Mouse (Mus musculus) midbrain, embryonic 16.5 days (tissue): ENCODE measurements at regions not wholly inside any gene's neighbourhood (a gene's known extent, or its start where the extent isn't known, plus 50 kb on each side); places are given as distances from the start of the nearest gene placed in this dataset.

Source experiments
- ATAC-seq: fragments of 200-750 bp; cut with Nextera tagmentation; 2 replicates; pipeline ENCODE4 v1.8.0; 2017; ENCODE audit warnings: moderate TSS enrichment
- H3K27ac ChIP-seq: fragments of 300-500 bp; sonication (generic); 2 replicates; pipeline ENCODE4 v1.5.1; 2014; ENCODE audit warnings: mild to moderate bottlenecking, low read length, mixed read lengths
- H3K27me3 ChIP-seq: fragments of 300-500 bp; sonication (generic); 2 replicates; pipeline ENCODE4 v1.6.1; 2014; ENCODE audit warnings: low read depth, low read length, mixed read lengths; ENCODE audit not compliant: control insufficient read depth, insufficient read depth
- H3K36me3 ChIP-seq: fragments of 300-500 bp; sonication (generic); 2 replicates; pipeline ENCODE4 v1.6.1; 2014; ENCODE audit warnings: mild to moderate bottlenecking, low read length, moderate library complexity, mixed read lengths; ENCODE audit not compliant: control insufficient read depth, insufficient read depth
- H3K4me1 ChIP-seq: fragments of 300-500 bp; sonication (generic); 2 replicates; pipeline ENCODE4 v1.6.1; 2014; ENCODE audit warnings: mild to moderate bottlenecking, low read length, mixed read lengths; ENCODE audit not compliant: control insufficient read depth, insufficient read depth
- H3K4me2 ChIP-seq: fragments of 300-500 bp; sonication (generic); 2 replicates; pipeline ENCODE4 v1.6.1; 2014; ENCODE audit warnings: mild to moderate bottlenecking, low read length, mixed read lengths
- H3K4me3 ChIP-seq: fragments of 300-500 bp; sonication (generic); 2 replicates; pipeline ENCODE4 v1.5.1; 2014; ENCODE audit warnings: low read depth, mild to moderate bottlenecking, low read length, moderate library complexity, mixed read lengths
- H3K9ac ChIP-seq: fragments of 300-500 bp; sonication (generic); 2 replicates; pipeline ENCODE4 v1.6.1; 2014; ENCODE audit warnings: low read depth, low read length, mixed read lengths
- H3K9me3 ChIP-seq: fragments of 300-500 bp; sonication (generic); replicated peaks from 2 replicates; pipeline ENCODE4 v1.6.1; 2014; ENCODE audit warnings: mild to moderate bottlenecking, low read length, mixed read lengths; ENCODE audit not compliant: control insufficient read depth, poor library complexity, severe bottlenecking
- WGBS: fragments of 180-500 bp; shearing (Covaris S2); extraction: QIAGEN DNeasy Blood & Tissue Kit; methylation state at CpG from one replicate; pipeline ENCODE4 v1.1.7; 2014; 5-methylcytosine and 5-hydroxymethylcytosine counted together

- 0 out of 2 replicates have a peak overlapping the region, but pooled peaks have one; percentile 33 for H3K27ac ChIP-seq
- no peaks in the 10 kb centered on the region for H3K27me3 ChIP-seq
- ATAC-seq = no peak
- no peaks in the 10 kb centered on the region for H3K36me3 ChIP-seq
- no peak overlapping the region for H3K4me2 ChIP-seq
- H3K9me3 ChIP-seq = no peaks in the 10 kb centered on the region
- no peak overlapping the region for H3K4me3 ChIP-seq
- WGBS = 58% methylated on average over 5 of the region's 5 CpGs
- H3K9ac ChIP-seq = no peak overlapping the region
- H3K4me1 ChIP-seq = peaks cover 5% of the 10 kb centered on the region; the same call in 1 of the 2 replicates
Measured at GRCm38 (mm10) chr11:91098186-91098585, 410.0 kb upstream of the Tom1l1 start.

GRCm38 (mm10) chr11:91097552-91097951 lies 409.4 kb upstream of the Tom1l1 start:
- Histone ChIP-seq H3K27ac (no peak overlapping the region), H3K4me2 (no peak overlapping the region), H3K4me1 (peaks cover 5% of the 10 kb centered on the region; the same call in 1 of the 2 replicates), H3K27me3 (no peaks in the 10 kb centered on the region), H3K36me3 (no peaks in the 10 kb centered on the region), H3K9ac (no peak overlapping the region), H3K4me3 (no peak overlapping the region), H3K9me3 (no peaks in the 10 kb centered on the region)
- no peak for ATAC-seq
- WGBS = 59% methylated on average over 3 of the region's 3 CpGs

- Histone ChIP-seq H3K27ac (no peak overlapping the region), H3K27me3 (no peaks in the 10 kb centered on the region), H3K9ac (no peak overlapping the region), H3K36me3 (no peaks in the 10 kb centered on the region), H3K4me2 (no peak overlapping the region), H3K4me3 (no peak overlapping the region), H3K4me1 (peaks cover 5% of the 10 kb centered on the region; the same call in 1 of the 2 replicates), H3K9me3 (no peaks in the 10 kb centered on the region)
- 81% methylated on average over 12 of the region's 12 CpGs for WGBS
- no peak for ATAC-seq
Measured at GRCm38 (mm10) chr11:91096000-91096652, 408.0 kb upstream of the Tom1l1 start.

GRCm38 (mm10) chr11:91065365-91065764 lies 377.2 kb upstream of the Tom1l1 start:
- Histone ChIP-seq H3K4me3 (no peak overlapping the region), H3K27ac (no peak overlapping the region), H3K9ac (no peak overlapping the region), H3K27me3 (no peaks in the 10 kb centered on the region), H3K4me2 (no peak overlapping the region), H3K9me3 (no peaks in the 10 kb centered on the region), H3K36me3 (no peaks in the 10 kb centered on the region), H3K4me1 (no peaks in the 10 kb centered on the region)
- no peak for ATAC-seq
- 79% methylated on average over 6 of the region's 6 CpGs for WGBS

GRCm38 (mm10) chr11:91056966-91057597 lies 368.9 kb upstream of the Tom1l1 start:
- no peak overlapping the region for H3K27ac ChIP-seq
- 45% methylated on average over 9 of the region's 9 CpGs for WGBS

GRCm38 (mm10) chr11:91053321-91053720 lies 365.2 kb upstream of the Tom1l1 start:
- H3K36me3 ChIP-seq = no peaks in the 10 kb centered on the region
- 91% methylated on average over 2 of the region's 2 CpGs for WGBS
- H3K4me1 ChIP-seq = no peaks in the 10 kb centered on the region
- H3K4me3 ChIP-seq = no peak overlapping the region
- no peak overlapping the region for H3K4me2 ChIP-seq
- no peak overlapping the region for H3K27ac ChIP-seq
- no peaks in the 10 kb centered on the region for H3K9me3 ChIP-seq
- no peak overlapping the region for H3K9ac ChIP-seq
- no peaks in the 10 kb centered on the region for H3K27me3 ChIP-seq
- ATAC-seq = no peak

More at GRCm38 (mm10) chr11:91056966-91057597, 368.9 kb upstream of the Tom1l1 start:
- Histone ChIP-seq H3K4me3 (no peak overlapping the region), H3K27me3 (no peaks in the 10 kb centered on the region), H3K4me1 (no peaks in the 10 kb centered on the region), H3K36me3 (no peaks in the 10 kb centered on the region), H3K9me3 (no peaks in the 10 kb centered on the region), H3K4me2 (no peak overlapping the region), H3K9ac (no peak overlapping the region)
- no peak for ATAC-seq

GRCm38 (mm10) chr11:91051646-91052045 lies 363.5 kb upstream of the Tom1l1 start:
- no peak overlapping the region for H3K4me3 ChIP-seq
- no peaks in the 10 kb centered on the region for H3K9me3 ChIP-seq
- WGBS = 17% methylated on average over 3 of the region's 3 CpGs
- no peaks in the 10 kb centered on the region for H3K4me1 ChIP-seq
- no peak overlapping the region for H3K27ac ChIP-seq
- no peak for ATAC-seq
- H3K36me3 ChIP-seq = no peaks in the 10 kb centered on the region
- no peaks in the 10 kb centered on the region for H3K27me3 ChIP-seq
- H3K9ac ChIP-seq = no peak overlapping the region
- no peak overlapping the region for H3K4me2 ChIP-seq

- H3K4me2 ChIP-seq = no peak overlapping the region
- no peak for ATAC-seq
- H3K4me3 ChIP-seq = no peak overlapping the region
- no peaks in the 10 kb centered on the region for H3K36me3 ChIP-seq
- WGBS = 79% methylated on average over 3 of the region's 3 CpGs
- no peak overlapping the region for H3K27ac ChIP-seq
- no peak overlapping the region for H3K9ac ChIP-seq
- H3K4me1 ChIP-seq = no peaks in the 10 kb centered on the region
- no peaks in the 10 kb centered on the region for H3K27me3 ChIP-seq
- H3K9me3 ChIP-seq = no peaks in the 10 kb centered on the region
Measured at GRCm38 (mm10) chr11:91041486-91041885, 353.3 kb upstream of the Tom1l1 start.
